Mouse (Mus musculus) frontal cortex, postnatal 14 days (tissue): ENCODE data around the gene Adcyap1r1.

Experiments
- DNase-seq, 2 experiments: peaks; one replicate each; pipeline ENCODE4 v3.0.0; 2022; ENCODE audit warnings: low spot score in 2 of 2

Gene Adcyap1r1

DNA sequence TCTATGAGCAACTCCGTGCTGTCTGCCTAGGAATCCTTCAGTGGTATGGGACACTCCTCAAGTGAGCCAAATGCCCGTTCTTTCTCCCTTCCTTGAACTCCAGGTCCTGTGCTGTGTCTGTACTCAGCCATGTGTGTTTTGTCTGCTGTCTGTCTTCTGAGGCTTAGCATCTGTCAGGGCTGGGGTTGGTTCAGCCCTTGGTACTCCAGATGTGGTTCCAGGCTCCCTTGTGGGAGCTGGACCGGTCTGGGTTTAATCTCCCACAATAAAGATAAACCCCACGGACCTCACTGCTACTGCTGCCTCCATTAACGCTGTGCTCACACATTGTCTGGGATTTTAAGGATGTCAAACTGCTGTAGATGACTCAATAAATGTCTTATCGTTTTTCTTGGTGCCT is 49.3 kb downstream of the Adcyap1r1 start:
- no peak for DNase-seq

GRCm38 (mm10) chr6:55502309-55502708 is 50.5 kb downstream of the Adcyap1r1 start:
- no peak for DNase-seq

DNA sequence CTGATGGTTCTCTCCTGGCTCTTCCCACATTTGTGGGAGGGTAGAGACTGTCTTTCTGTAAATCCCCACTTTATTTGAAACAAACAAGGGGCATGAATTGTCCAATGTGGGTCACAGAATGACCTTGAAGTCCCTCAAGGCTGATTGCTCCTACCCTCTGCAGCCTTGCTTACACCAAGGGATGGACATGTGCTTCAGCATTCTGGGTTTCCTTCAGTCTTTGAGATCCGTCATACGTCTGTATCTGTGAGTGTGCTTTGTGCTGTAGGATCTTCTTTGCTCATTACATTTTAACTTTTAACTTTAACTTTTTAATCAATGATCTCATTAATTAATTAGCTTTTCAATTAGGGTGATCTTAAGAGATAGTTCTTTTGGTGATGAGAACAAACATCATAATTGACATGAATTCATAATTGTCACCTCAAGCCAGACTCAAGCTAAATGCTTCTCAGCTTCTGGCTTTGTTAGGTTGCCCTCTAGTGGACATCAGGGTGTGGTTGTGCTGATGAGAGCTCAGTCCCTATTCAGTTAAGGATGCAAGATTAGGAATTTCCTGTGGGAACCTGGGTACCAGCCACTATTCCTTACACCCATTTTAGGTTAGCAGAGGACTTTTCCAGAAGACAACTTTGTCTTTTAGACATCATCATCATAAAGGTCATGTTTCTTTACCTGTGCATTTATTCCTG is 53.2 kb downstream of the Adcyap1r1 start:
- peak in 1 of 2 experiments; percentile 53 for DNase-seq

DNA sequence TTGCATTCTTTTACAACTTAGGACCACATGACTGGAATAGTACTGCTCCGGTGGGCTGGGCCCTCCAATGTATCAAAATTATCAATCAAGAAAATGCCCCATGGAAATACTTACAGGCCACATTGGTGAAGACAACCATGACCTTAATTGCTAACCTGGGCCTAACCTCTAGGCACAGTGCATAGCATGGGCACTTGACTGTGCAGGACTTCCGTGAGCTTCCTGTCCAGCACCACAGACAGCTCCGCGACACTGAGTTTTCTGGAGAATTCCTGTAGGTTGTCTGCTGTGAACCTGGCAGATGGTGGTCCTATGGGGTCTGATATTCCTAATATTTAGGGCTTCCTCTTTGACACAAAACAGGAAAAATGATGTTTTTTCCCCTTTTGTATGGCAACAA is 54.7 kb downstream of the Adcyap1r1 start:
- no peak for DNase-seq

- DNase-seq: no peak
These were observed 57.5 kb downstream of the Adcyap1r1 start for GRCm38 (mm10) chr6:55509130-55509870.

DNA sequence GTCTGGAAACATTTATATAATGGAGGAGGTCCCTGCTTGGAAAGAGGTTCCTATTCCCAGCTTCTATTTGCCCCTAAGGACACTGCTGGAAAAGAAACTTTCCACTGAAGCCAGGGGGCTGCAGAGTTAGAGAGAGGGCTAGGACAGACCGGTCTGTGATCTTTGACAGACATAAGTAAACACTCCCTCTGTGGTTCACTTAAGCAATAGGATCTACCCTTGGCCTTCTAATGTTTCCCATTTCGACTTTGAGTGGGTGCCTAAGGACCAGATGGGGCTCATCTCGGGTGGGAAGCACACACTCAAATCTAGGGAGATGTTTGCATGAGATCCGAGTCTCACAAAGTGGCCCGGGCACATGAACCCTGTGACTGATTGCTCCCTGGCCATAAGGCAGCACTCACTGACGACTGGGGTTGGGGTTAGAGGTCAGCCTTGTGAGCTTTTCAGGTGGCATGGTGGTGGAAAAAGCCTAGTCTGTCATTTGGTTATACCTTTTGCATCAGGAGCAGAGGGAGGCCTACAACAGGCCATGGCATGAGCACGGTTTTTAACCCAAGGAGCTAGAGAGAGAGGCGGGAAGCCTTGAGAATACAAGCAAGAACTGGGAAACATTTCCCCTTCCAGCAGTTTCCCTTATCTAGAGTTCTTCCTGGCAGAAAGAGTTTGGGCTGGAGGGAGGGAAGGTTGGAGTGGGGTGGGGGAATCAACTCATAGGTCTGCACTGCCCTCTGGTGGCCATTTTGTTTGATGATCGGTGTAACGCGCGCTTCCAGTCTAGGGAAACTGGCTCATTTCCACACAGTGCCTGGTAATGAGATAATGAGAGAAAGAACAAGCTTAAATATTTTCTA is 59.7 kb downstream of the Adcyap1r1 start:
- DNase-seq: peak; percentile 52 to 77

DNA sequence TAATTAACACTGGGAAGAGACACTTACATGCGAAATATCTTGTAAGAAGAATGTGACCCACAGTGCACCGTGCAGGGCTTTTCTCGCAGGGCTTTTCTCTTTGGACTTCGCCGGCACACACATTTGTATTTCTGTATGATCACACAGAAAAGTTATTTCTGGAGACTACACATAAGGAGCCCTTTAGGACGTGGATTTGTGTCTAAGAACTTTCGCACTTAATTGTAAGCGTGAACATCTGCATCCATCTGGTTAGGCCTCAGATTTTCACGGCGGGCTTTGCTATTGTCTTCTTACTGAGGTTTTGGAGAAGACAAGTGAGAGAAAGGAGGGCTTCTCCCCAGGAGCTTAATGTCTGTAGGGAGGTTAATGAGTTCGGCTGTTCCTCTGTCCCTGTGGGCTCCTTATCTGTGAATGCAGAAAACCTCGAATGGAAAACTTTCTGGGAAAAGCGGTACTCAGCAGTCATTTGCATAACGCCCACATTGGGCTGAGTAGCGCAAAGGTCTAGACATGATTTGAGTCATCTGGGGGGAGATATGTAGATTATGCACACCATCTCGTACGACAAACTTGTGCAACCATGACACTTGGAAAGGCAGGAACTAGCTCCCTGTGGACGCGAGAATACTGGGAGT is 60.4 kb downstream of the Adcyap1r1 start:
- no peak for DNase-seq

GRCm38 (mm10) chr6:55513477-55513876 is 61.7 kb downstream of the Adcyap1r1 start:
- no peak for DNase-seq

DNA sequence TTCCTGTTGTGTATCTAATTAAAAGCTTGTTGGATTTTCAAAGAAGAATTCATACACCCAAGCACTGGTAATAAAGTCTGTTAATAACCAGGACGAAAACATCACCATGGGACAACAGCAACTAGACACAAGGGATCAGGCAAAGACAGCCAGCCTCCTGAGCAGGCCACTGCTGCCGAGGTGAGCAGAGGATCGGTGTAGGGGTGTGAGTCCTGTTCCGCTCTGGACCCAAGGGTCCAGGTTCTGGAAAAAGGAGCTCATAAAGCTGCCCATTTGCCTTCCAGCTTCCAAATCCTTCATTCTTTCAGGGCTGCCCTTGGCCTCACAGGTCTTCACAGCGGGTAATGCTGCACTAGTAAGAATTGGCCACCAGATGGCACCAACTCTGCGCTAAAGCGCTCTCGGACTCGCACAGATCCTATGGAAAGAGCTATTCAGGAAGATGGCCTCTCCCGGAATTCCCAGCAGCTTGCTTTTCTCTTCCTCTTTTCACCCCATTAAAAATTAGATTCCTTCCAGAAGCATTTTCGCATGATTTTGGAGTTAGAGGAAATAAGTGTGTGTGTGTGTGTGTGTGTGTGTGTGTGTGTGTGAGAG is 67.9 kb downstream of the Adcyap1r1 start:
- DNase-seq: peak; percentile 70 to 79

GRCm38 (mm10) chr6:55520237-55521095 is 68.7 kb downstream of the Adcyap1r1 start:
- DNase-seq: peak; percentile 55 to 61

- DNase-seq: no peak
These were observed 84.7 kb downstream of the Adcyap1r1 start for GRCm38 (mm10) chr6:55536469-55536868.

DNA sequence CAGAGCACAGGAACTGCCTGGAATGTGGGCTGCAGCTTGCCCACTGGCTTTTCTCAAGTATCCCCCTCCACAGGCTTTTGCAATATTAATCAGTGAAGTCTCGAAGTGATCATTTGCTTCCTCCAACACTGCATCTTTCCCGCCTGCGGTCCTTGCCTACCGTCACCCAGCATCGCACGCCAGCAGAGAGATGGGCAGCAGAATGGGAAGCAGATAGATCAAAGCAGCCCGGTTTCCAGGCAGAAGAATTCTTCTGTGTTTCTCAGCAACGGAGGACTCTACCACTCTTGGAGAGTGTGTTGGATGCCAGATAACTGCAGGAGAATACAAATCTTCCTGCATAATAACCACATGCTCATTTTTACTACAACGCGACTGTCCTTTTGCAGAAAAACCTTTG is 87.4 kb downstream of the Adcyap1r1 start:
- DNase-seq: peak in 1 of 2 experiments; percentile 22

- no peak for DNase-seq
These were observed 90.6 kb downstream of the Adcyap1r1 start for GRCm38 (mm10) chr6:55542359-55542758.

- no peak for DNase-seq
These were observed 91.6 kb downstream of the Adcyap1r1 start for GRCm38 (mm10) chr6:55543345-55543744.

DNA sequence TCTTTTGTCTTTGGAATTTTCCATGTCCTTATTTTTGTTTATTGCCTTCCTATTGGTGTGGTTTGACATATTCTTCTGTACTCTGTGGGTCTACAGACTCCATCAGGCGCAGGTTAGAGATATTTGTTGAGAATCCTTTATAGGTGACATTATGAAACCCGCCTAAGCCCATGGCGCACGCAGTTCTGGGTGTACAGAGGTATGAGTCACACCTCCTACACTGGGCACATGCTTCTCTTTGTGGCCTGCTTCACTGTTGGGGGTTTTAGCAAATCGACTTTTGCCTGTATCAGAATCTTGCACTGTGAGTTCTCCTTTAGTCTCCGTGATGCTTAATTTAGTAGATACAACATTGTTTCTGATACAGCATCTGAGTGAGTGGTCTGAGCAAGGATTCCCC is 97.4 kb downstream of the Adcyap1r1 start:
- DNase-seq: no peak

DNA sequence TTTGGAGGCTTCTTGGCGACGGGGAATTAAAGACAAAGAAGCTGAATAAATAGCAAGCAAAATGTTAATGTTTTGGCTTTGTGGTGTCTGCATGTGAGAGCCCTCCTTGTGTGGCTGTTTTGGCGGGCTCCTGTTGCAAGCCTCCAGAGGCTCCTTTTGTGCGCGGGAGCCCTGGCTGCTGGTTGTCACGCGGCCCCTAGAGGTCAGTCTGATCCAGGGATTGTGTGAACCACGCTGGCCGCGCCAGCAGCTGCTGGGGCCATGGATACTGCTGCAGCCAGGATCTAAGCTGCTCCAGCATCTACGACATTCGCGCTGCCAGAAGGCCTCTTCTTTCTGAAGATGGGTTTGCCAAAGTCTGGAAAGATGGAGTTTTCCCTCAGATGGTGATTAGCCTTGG is 99.1 kb downstream of the Adcyap1r1 start:
- DNase-seq: peak; percentile 25 to 45
